Mouse (Mus musculus) stomach, embryonic 15.5 days (tissue): ENCODE measurements around the gene Chrna7. TPM values are rescaled to one million over a fixed set of nuclear protein-coding genes. Genes with fewer than 3 reads are reported as not detected.

Experiments used
- polyA plus RNA-seq: library from polyadenylated mRNA; unstranded; fragments of >200 nt; fragmentation: Nextera tagmentation; extraction: Ambion mirVana; gene quantifications from 2 replicates; pipeline ENCODE4 v1.2.1, GENCODE M21; 2015

Gene Chrna7
- polyA plus RNA-seq, 1 experiment from 2014 or later = 1.6 TPM

Other genes with a start within 250 kb of the Chrna7 start
- gene Otud7a, start 232.2 kb upstream of the Chrna7 start, polyA plus RNA-seq = 0.46 and 0.64 TPM in 2 replicates